Mouse (Mus musculus) lung, embryonic 16.5 days (tissue): ENCODE results near the gene Olfr178. TPM values are rescaled to one million over a fixed set of nuclear protein-coding genes. Genes with fewer than 3 reads are reported as not detected.

Experiments
- ATAC-seq: fragments of 200-750 bp; cut with Nextera tagmentation; 2 replicates; pipeline ENCODE4 v1.8.0; 2017; ENCODE audit warnings: low read depth, mild to moderate bottlenecking, moderate library complexity
- H3K27ac ChIP-seq: fragments of 300-500 bp; sonication (generic); 2 replicates; pipeline ENCODE4 v1.5.1; 2014; ENCODE audit warnings: mild to moderate bottlenecking, control low read depth, low read length
- H3K27me3 ChIP-seq: fragments of 300-500 bp; sonication (generic); 2 replicates; pipeline ENCODE4 v1.6.1; 2014; ENCODE audit warnings: low read depth, low read length, mixed read lengths; ENCODE audit not compliant: control insufficient read depth, insufficient read depth
- H3K36me3 ChIP-seq: fragments of 300-500 bp; sonication (generic); 2 replicates; pipeline ENCODE4 v1.6.1; 2014; ENCODE audit warnings: low read length; ENCODE audit not compliant: control insufficient read depth, insufficient read depth
- H3K4me1 ChIP-seq: fragments of 300-500 bp; sonication (generic); replicated peaks from 2 replicates; pipeline ENCODE4 v1.6.1; 2014; ENCODE audit warnings: low read length, mixed read lengths; ENCODE audit not compliant: control insufficient read depth, insufficient read depth
- H3K4me2 ChIP-seq: fragments of 300-500 bp; sonication (generic); 2 replicates; pipeline ENCODE4 v1.6.1; 2014; ENCODE audit warnings: low read depth, low read length, control low read depth
- H3K4me3 ChIP-seq: fragments of 300-500 bp; sonication (generic); 2 replicates; pipeline ENCODE4 v1.5.1; 2014; ENCODE audit warnings: mild to moderate bottlenecking, low read length, control low read depth
- H3K9ac ChIP-seq: fragments of 300-500 bp; sonication (generic); 2 replicates; pipeline ENCODE4 v1.6.1; 2014; ENCODE audit warnings: low read length, control low read depth
- H3K9me3 ChIP-seq: fragments of 300-500 bp; sonication (generic); 2 replicates; pipeline ENCODE4 v1.6.1; 2016; ENCODE audit warnings: low read length; ENCODE audit not compliant: control insufficient read depth
- WGBS: fragments of 180-500 bp; shearing (Covaris S2); extraction: QIAGEN DNeasy Blood & Tissue Kit; methylation state at CpG from one replicate; pipeline ENCODE4 v1.1.7; 2014; 5-methylcytosine and 5-hydroxymethylcytosine counted together
- polyA plus RNA-seq: library from polyadenylated mRNA; unstranded; fragments of >200 nt; fragmentation: Nextera tagmentation; extraction: Ambion mirVana; gene quantifications from 2 replicates; pipeline ENCODE4 v1.2.1, GENCODE M21; 2015

The Olfr178 gene
- not detected in 2 replicates for polyA plus RNA-seq

DNA sequence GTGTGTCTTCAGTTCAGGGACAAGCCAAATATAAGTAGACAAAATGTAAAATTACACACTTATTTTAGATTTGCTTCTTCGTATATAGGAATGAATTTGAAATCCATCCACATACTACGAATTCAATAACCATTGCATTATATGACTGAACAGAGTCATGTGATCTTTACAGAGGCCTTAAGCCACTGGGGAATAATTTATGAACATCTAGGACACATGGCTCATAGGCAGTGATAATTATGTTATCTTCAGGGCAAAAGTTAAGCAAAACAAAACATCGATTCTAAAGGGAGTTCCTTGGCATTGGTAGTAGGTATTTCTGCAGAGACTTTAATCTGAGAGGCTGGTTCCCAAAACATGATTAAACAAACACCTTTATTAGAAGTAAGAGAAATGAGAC, at the start of gene Olfr178:
Gene Olfr178, minus strand, starts transcription at position 101 of the 400 bp plus-strand sequence.
- 76% methylated on average over 3 of the region's 3 CpGs for WGBS
- H3K9me3 ChIP-seq = no peaks in the 10 kb centered on the region
- ATAC-seq = no peak
- H3K4me3 ChIP-seq = no peak within 1 kb of the TSS
- H3K9ac ChIP-seq = no peak within 1 kb of the TSS
- no peaks in the 10 kb centered on the region for H3K27me3 ChIP-seq
- no peaks in the 10 kb centered on the region for H3K36me3 ChIP-seq
- H3K27ac ChIP-seq = no peak within 1 kb of the TSS
- H3K4me1 ChIP-seq = no peaks in the 10 kb centered on the region
- H3K4me2 ChIP-seq = no peak within 1 kb of the TSS

DNA sequence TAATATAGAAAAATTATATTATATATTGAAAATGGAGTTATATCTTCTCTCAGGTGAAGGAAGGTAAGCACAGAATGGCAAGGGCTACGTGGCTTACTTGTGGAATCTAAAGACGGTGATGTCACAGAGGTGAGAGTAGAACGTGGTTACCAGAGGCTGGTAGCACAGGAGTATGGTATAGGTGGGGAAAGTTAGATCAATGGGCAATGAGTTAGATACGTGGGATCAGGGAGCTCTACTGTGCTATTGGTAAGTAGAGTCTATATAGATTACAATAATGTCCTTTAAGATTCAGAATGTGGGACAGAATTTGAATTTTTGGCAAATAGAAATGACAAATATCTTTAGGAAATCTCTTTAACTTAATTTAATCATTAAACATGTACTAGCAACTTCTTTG, 37.4 kb upstream of the Olfr178 start, which contains the start of gene Olfr180:
Gene Olfr180, minus strand, starts transcription at position 101 of the 400 bp plus-strand sequence.
- Histone ChIP-seq H3K4me1 (no peaks in the 10 kb centered on the region), H3K36me3 (no peaks in the 10 kb centered on the region), H3K27ac (no peak within 1 kb of the TSS), H3K27me3 (no peaks in the 10 kb centered on the region), H3K9ac (no peak within 1 kb of the TSS), H3K4me3 (no peak within 1 kb of the TSS), H3K4me2 (no peak within 1 kb of the TSS), H3K9me3 (no peaks in the 10 kb centered on the region)
- 73% methylated on average over 4 of the region's 4 CpGs for WGBS
- no peak for ATAC-seq

- WGBS = 51% methylated on average over 1 of the region's 1 CpGs
Measured at GRCm38 (mm10) chr16:58928655-58929054, 36.8 kb upstream of the Olfr178 start, which contains the start of gene Olfr181. TSS of gene Olfr181 (minus strand) at chr16:58928755.

DNA sequence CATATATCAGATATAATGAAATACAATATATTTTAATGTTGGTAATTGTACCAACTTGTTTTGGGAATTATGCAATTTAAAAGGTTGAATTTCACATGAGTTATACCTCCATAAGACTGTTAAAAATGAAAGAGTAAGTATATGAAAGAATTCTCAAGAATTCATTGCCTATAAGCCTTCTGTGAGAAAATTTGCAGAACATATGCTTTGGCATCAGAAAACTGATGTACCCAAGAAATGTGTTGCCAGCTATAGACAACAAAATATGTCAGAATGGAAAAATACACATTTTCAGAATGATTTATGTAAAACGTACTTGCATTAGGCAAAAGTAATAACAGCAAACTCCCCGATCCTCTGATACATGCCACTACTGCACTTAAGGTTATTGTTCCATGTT, 7.4 kb downstream of the Olfr178 start:
- ATAC-seq = no peak
- WGBS = 95% methylated on average over 2 of the region's 2 CpGs
- H3K27me3 ChIP-seq = no peaks in the 10 kb centered on the region
- H3K36me3 ChIP-seq = no peaks in the 10 kb centered on the region
- H3K4me1 ChIP-seq = no peaks in the 10 kb centered on the region
- H3K4me3 ChIP-seq = no peak overlapping the region
- H3K27ac ChIP-seq = no peak overlapping the region
- H3K9me3 ChIP-seq = no peaks in the 10 kb centered on the region
- H3K4me2 ChIP-seq = no peak overlapping the region
- no peak overlapping the region for H3K9ac ChIP-seq

More at GRCm38 (mm10) chr16:58928655-58929054, 36.8 kb upstream of the Olfr178 start, which contains the start of gene Olfr181:
- H3K27ac ChIP-seq = no peak within 1 kb of the TSS
- H3K9ac ChIP-seq = no peak within 1 kb of the TSS
- H3K4me2 ChIP-seq = no peak within 1 kb of the TSS
- no peaks in the 10 kb centered on the region for H3K27me3 ChIP-seq
- no peaks in the 10 kb centered on the region for H3K36me3 ChIP-seq
- no peak for ATAC-seq
- H3K4me3 ChIP-seq = no peak within 1 kb of the TSS
- no peaks in the 10 kb centered on the region for H3K9me3 ChIP-seq
- H3K4me1 ChIP-seq = no peaks in the 10 kb centered on the region

DNA sequence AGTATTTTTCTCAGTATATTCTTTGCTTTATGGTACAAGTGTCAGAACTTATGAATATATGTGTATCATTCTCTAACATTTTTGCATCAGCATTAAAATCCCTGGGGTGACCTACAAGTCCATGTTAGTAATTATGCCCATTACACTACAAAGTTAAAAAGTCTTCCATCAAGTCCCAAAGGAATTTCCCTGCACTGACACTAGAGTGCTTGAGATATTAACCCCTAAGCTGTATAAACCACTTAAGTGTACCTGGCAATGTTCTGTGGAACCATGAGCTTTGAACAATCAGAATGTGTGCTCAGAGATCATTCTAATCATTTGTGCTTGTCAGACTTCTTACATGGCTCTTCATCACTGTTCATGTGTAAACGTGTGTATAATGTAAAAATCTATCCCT, 17.2 kb downstream of the Olfr178 start, which contains the start of gene Olfr177:
Gene Olfr177, minus strand, starts transcription at position 101 of the 400 bp plus-strand sequence.
- no peak within 1 kb of the TSS for H3K4me3 ChIP-seq
- H3K27me3 ChIP-seq = no peaks in the 10 kb centered on the region
- H3K4me2 ChIP-seq = no peak within 1 kb of the TSS
- no peak for ATAC-seq
- no peak within 1 kb of the TSS for H3K27ac ChIP-seq
- H3K36me3 ChIP-seq = no peaks in the 10 kb centered on the region
- no peaks in the 10 kb centered on the region for H3K4me1 ChIP-seq
- H3K9me3 ChIP-seq = no peaks in the 10 kb centered on the region
- 29% methylated on average over 1 of the region's 1 CpGs for WGBS
- no peak within 1 kb of the TSS for H3K9ac ChIP-seq

- H3K4me1 ChIP-seq = no peaks in the 10 kb centered on the region
- WGBS = 55% methylated on average over 1 of the region's 1 CpGs
- H3K4me3 ChIP-seq = no peak overlapping the region
- no peak overlapping the region for H3K4me2 ChIP-seq
- H3K9me3 ChIP-seq = no peaks in the 10 kb centered on the region
- no peak overlapping the region for H3K9ac ChIP-seq
- no peaks in the 10 kb centered on the region for H3K36me3 ChIP-seq
- no peaks in the 10 kb centered on the region for H3K27me3 ChIP-seq
- no peak for ATAC-seq
- no peak overlapping the region for H3K27ac ChIP-seq
Measured at GRCm38 (mm10) chr16:58861479-58861878, 30.4 kb downstream of the Olfr178 start.

DNA sequence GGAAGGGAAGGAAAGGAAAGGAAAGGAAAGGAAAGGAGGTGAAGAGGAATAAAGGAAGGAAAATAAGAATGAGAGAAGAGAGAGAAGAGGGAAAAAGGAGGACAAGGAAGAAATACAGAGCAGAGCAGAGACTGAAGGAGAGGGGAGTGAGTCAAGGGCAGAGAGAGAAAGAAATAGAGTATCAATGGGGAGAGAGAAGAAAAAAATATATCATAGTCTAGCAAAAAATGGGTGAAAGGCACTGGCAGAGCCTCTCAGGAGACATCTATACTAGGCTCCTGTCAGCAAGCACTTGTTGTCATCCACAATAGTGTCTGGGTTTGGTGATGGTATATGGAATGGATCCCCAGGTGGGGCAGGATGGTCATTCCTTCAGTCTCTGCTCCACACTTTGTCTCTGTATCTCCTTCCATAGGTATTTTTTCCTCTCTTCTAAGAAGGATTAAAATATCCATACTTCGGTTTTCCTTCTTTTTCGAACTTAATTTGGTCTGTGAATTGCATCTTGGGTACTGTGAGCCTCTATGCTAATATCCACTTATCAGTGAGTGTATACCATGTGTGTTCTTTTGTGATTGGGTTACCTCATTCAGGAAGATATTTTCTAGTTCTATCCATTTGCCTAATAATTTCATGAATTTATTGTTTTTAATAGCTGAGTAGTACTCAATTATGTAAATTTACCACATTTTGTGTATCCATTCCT, 31.7 kb downstream of the Olfr178 start:
- Histone ChIP-seq H3K4me3 (no peak overlapping the region), H3K9me3 (no peaks in the 10 kb centered on the region), H3K27me3 (no peaks in the 10 kb centered on the region), H3K27ac (no peak overlapping the region), H3K9ac (no peak overlapping the region), H3K36me3 (no peaks in the 10 kb centered on the region), H3K4me1 (no peaks in the 10 kb centered on the region), H3K4me2 (no peak overlapping the region)
- WGBS = 84% methylated on average over 2 of the region's 2 CpGs
- no peak for ATAC-seq

Other genes starting within 250 kb of the Olfr178 start
- 19.7 and 25.3 TPM in 2 replicates for gene Cpox, start 221.8 kb downstream of the Olfr178 start, polyA plus RNA-seq
- gene Gpr15, start 173.0 kb downstream of the Olfr178 start, polyA plus RNA-seq = 0.11 and 0.13 TPM in 2 replicates
- gene Cldnd1, start 164.2 kb downstream of the Olfr178 start, polyA plus RNA-seq = 113 and 114 TPM in 2 replicates
- gene Olfr172, start 128.9 kb downstream of the Olfr178 start, polyA plus RNA-seq = not detected in 2 replicates
- gene Olfr173, start 91.8 kb downstream of the Olfr178 start, polyA plus RNA-seq = not detected in 2 replicates
- gene Olfr175-ps1, start 65.3 kb downstream of the Olfr178 start, polyA plus RNA-seq = not detected in 2 replicates
- not detected in 2 replicates for gene Olfr177, start 17.3 kb downstream of the Olfr178 start, polyA plus RNA-seq
- not detected in 2 replicates for gene Olfr181, start 36.7 kb upstream of the Olfr178 start, polyA plus RNA-seq
- not detected in 2 replicates for gene Olfr180, start 37.3 kb upstream of the Olfr178 start, polyA plus RNA-seq
- not detected in 2 replicates for gene Olfr183, start 103.3 kb upstream of the Olfr178 start, polyA plus RNA-seq
- gene Olfr186, start 138.2 kb upstream of the Olfr178 start, polyA plus RNA-seq = not detected in 2 replicates
- not detected in 2 replicates for gene Olfr187, start 147.7 kb upstream of the Olfr178 start, polyA plus RNA-seq
- gene Olfr190, start 185.9 kb upstream of the Olfr178 start, polyA plus RNA-seq = not detected in 2 replicates
- gene Olfr191, start 197.8 kb upstream of the Olfr178 start, polyA plus RNA-seq = not detected in 2 replicates
- not detected in 2 replicates for gene Olfr193, start 219.8 kb upstream of the Olfr178 start, polyA plus RNA-seq
- not detected in 2 replicates for gene Olfr194, start 229.0 kb upstream of the Olfr178 start, polyA plus RNA-seq